ENCODE assay signal across 9 mouse cellular contexts in genomic region chr17:25728009-25728270, GRCm38 (mm10). TPM values are rescaled to one million over a fixed set of nuclear protein-coding genes. Genes with fewer than 3 reads are reported as not detected.
DNase-seq lines count a peak whose midpoint lies in the region; ATAC-seq and TF ChIP-seq lines count a peak whose summit lies in the region.
"Had no signal": no experiment of that assay in that cellular context is flagged by ENCODE, and none has a peak within 500 bp of the region (broad histone marks: within the 10 kb centered on the region; RNA-seq: fewer than 3 reads in every experiment).

No protein-coding gene starts in this region.

- intact Hi-C loops in heart, postnatal 36 days (cut with DNase I), result no loop called here

- 0 out of 2 replicates have a peak overlapping the region, but pooled peaks have one; percentile 18 for H3K27ac ChIP-seq in heart, embryonic 11.5 days (ENCODE audit: low read depth, low read length)
- no peak overlapping the region for H3K27ac ChIP-seq in forebrain, embryonic 13.5 days
- peak overlapping the region; percentile 10; the same call in 1 of the 2 replicates for H3K27ac ChIP-seq in liver, embryonic 14.5 days

- H3K4me2 ChIP-seq in heart, embryonic 11.5 days, result peak overlapping the region; percentile 97
- H3K4me2 ChIP-seq in forebrain, embryonic 13.5 days, result peak overlapping the region; percentile 95
- peak overlapping the region; percentile 78 for H3K4me2 ChIP-seq in liver, embryonic 14.5 days (ENCODE audit: low read depth)

- peak overlapping the region; percentile 89 for H3K9ac ChIP-seq in heart, embryonic 11.5 days (ENCODE audit: low read depth, low read length)
- peak overlapping the region; percentile 80 for H3K9ac ChIP-seq in forebrain, embryonic 13.5 days
- H3K9ac ChIP-seq in liver, embryonic 14.5 days (replicated peaks), result peak overlapping the region; percentile 75

- H3K36me3 ChIP-seq in heart, embryonic 11.5 days (ENCODE audit: control insufficient read depth, insufficient read depth, low read length), result peaks cover 4% of the 10 kb centered on the region; the same call in 1 of the 2 replicates
- peaks cover 70% of the 10 kb centered on the region for H3K36me3 ChIP-seq in E14TG2a.4 (ENCODE audit: insufficient read depth, low read length)
- peaks cover 38% of the 10 kb centered on the region for H3K36me3 ChIP-seq in forebrain, embryonic 13.5 days (ENCODE audit: poor library complexity, severe bottlenecking)
- no peaks in the 10 kb centered on the region; the same call in 1 of the 2 replicates for H3K36me3 ChIP-seq in liver, embryonic 14.5 days (replicated peaks; ENCODE audit: control insufficient read depth, insufficient read depth, low read depth)

- DNase-seq in heart, postnatal 36 days, result no peak
- DNase-seq in liver, embryonic 14.5 days (ENCODE audit: low read depth in 3 of 3, low spot score in 3 of 3), result no peak
- DNase-seq in right cerebral cortex, postnatal 25 days, result no peak
- DNase-seq in embryo, embryonic 9.5 days (ENCODE audit: extremely low spot score), result no peak

- H3K27me3 ChIP-seq in heart, embryonic 11.5 days (ENCODE audit: control insufficient read depth, insufficient read depth, low read length), result no peaks in the 10 kb centered on the region
- no peaks in the 10 kb centered on the region for H3K27me3 ChIP-seq in E14TG2a.4 (ENCODE audit: insufficient read depth, low read length)
- H3K27me3 ChIP-seq in forebrain, embryonic 13.5 days, result no peaks in the 10 kb centered on the region
- H3K27me3 ChIP-seq in liver, embryonic 14.5 days (ENCODE audit: control insufficient read depth, insufficient read depth, low read length), result no peaks in the 10 kb centered on the region
- H3K27me3 ChIP-seq: Patski had no signal

- no peak for ATAC-seq in heart, embryonic 11.5 days (replicated peaks; ENCODE audit: insufficient number of reproducible peaks, low FRiP score, low TSS enrichment)
- no peak; the same call in none of the 2 replicates for ATAC-seq in forebrain, embryonic 13.5 days
- ATAC-seq in liver, embryonic 14.5 days (ENCODE audit: insufficient read depth), result no peak
- ATAC-seq in granulocyte monocyte progenitor cell, adult 5-6 weeks (replicated peaks; ENCODE audit: poor library complexity, severe bottlenecking), result no peak; the same call in 1 of the 2 replicates

- TF ChIP-seq EP300 in liver, embryonic 14.5 days (IDR thresholded peaks at IDR 0.05; ENCODE audit: low read depth), result no peak

- 21% methylated on average over 4 of the region's 4 CpGs for WGBS in heart, embryonic 11.5 days (ENCODE audit: insufficient replicate concordance)
- WGBS in forebrain, embryonic 13.5 days, result 18% methylated on average over 4 of the region's 4 CpGs
- WGBS in liver, embryonic 14.5 days (ENCODE audit: insufficient replicate concordance), result 22% methylated on average over 4 of the region's 4 CpGs

- H3K4me3 ChIP-seq in heart, embryonic 11.5 days (ENCODE audit: low read depth, low read length), result peak overlapping the region; percentile 60
- H3K4me3 ChIP-seq in E14TG2a.4 (replicated peaks; ENCODE audit: low read length), result peak overlapping the region; percentile 89
- H3K4me3 ChIP-seq in forebrain, embryonic 13.5 days, result peak overlapping the region; percentile 62
- H3K4me3 ChIP-seq in liver, embryonic 14.5 days (ENCODE audit: insufficient read depth in 1 of 2, low read depth in 2 of 2, low read length in 2 of 2), result peak overlapping the region; percentile 60 to 73

- TF ChIP-seq CTCF in E14TG2a.4 (conservative IDR thresholded peaks at IDR 0.05; ENCODE audit: low read length), result no peak
- no peak for TF ChIP-seq CTCF in liver, embryonic 14.5 days (IDR thresholded peaks at IDR 0.05; ENCODE audit: low read depth)

- H3K9me3 ChIP-seq in heart, embryonic 11.5 days (replicated peaks; ENCODE audit: control insufficient read depth, low read length), result no peaks in the 10 kb centered on the region
- H3K9me3 ChIP-seq in E14TG2a.4 (ENCODE audit: low read length), result no peaks in the 10 kb centered on the region
- H3K9me3 ChIP-seq in forebrain, embryonic 13.5 days (replicated peaks), result no peaks in the 10 kb centered on the region
- no peaks in the 10 kb centered on the region for H3K9me3 ChIP-seq in liver, embryonic 14.5 days (ENCODE audit: control insufficient read depth, low read length)

- H3K4me1 ChIP-seq in heart, embryonic 11.5 days (ENCODE audit: control insufficient read depth, insufficient read depth, low read length), result peaks cover 18% of the 10 kb centered on the region
- H3K4me1 ChIP-seq in E14TG2a.4 (replicated peaks; ENCODE audit: low read depth, low read length), result peaks cover 62% of the 10 kb centered on the region
- peaks cover 32% of the 10 kb centered on the region for H3K4me1 ChIP-seq in forebrain, embryonic 13.5 days
- H3K4me1 ChIP-seq in liver, embryonic 14.5 days (replicated peaks; ENCODE audit: control insufficient read depth in 2 of 2, insufficient read depth in 2 of 2, low read length in 1 of 2), result peaks cover 0 to 2% of the 10 kb centered on the region in 2 experiments; a peak in 1 of 4 replicates

RNA-seq across cellular contexts. Expression of gene Rpusd1, which starts 0.5 kb away (rescaled TPM):
- polyA plus RNA-seq in heart, embryonic 11.5 days (2014; fragmentation: Nextera tagmentation; extraction: Ambion mirVana), result 11.7 and 12.9 TPM in 2 replicates
- total RNA-seq in heart, postnatal 36 days (2021), result 1 to 10 TPM; 3.7 to 5.1 TPM
- polyA plus RNA-seq in forebrain, embryonic 13.5 days (2015; fragmentation: Nextera tagmentation; extraction: Ambion mirVana), result 22.3 and 24.7 TPM in 2 replicates
- polyA plus RNA-seq in liver, embryonic 14.5 days (2012; rRNA removed), result 9.5 and 11.1 TPM in 2 replicates
- 5.9 and 6.1 TPM in 2 replicates for polyA plus RNA-seq in liver, embryonic 14.5 days (2014; fragmentation: Nextera tagmentation; extraction: Ambion mirVana)
- total RNA-seq in granulocyte monocyte progenitor cell, adult 5-6 weeks (2014; fragmentation: Nextera tagmentation), result 10.9 and 15.6 TPM in 2 replicates
- total RNA-seq in granulocyte monocyte progenitor cell, adult 5-6 weeks (2017), result 4.2 and 6.6 TPM in 2 replicates

RNA-seq across cellular contexts. Expression of gene Chtf18, which starts 0.7 kb away (rescaled TPM):
- 12.6 and 12.8 TPM in 2 replicates for polyA plus RNA-seq in heart, embryonic 11.5 days (2014; fragmentation: Nextera tagmentation; extraction: Ambion mirVana)
- 1 to 10 TPM; 1.0 to 2.1 TPM for total RNA-seq in heart, postnatal 36 days (2021)
- polyA plus RNA-seq in forebrain, embryonic 13.5 days (2015; fragmentation: Nextera tagmentation; extraction: Ambion mirVana), result 24.6 and 30.1 TPM in 2 replicates
- 14.4 and 19.6 TPM in 2 replicates for polyA plus RNA-seq in liver, embryonic 14.5 days (2012; rRNA removed)
- polyA plus RNA-seq in liver, embryonic 14.5 days (2014; fragmentation: Nextera tagmentation; extraction: Ambion mirVana), result 12.4 and 15.5 TPM in 2 replicates
- 16.8 and 29.8 TPM in 2 replicates for total RNA-seq in granulocyte monocyte progenitor cell, adult 5-6 weeks (2014; fragmentation: Nextera tagmentation)
- total RNA-seq in granulocyte monocyte progenitor cell, adult 5-6 weeks (2017), result 17.0 and 22.4 TPM in 2 replicates

RNA-seq across cellular contexts. Expression of gene Mslnl, which starts 7.9 kb away (rescaled TPM):
- polyA plus RNA-seq in heart, embryonic 11.5 days (2014; fragmentation: Nextera tagmentation; extraction: Ambion mirVana), result not detected in 2 replicates
- total RNA-seq in heart, postnatal 36 days (2021), result not detected
- polyA plus RNA-seq in forebrain, embryonic 13.5 days (2015; fragmentation: Nextera tagmentation; extraction: Ambion mirVana), result not detected in 2 replicates
- polyA plus RNA-seq in liver, embryonic 14.5 days (2012; rRNA removed), result not detected in 2 replicates
- not detected in 2 replicates for polyA plus RNA-seq in liver, embryonic 14.5 days (2014; fragmentation: Nextera tagmentation; extraction: Ambion mirVana)
- total RNA-seq in granulocyte monocyte progenitor cell, adult 5-6 weeks (2014; fragmentation: Nextera tagmentation), result not detected in 2 replicates
- not detected in 2 replicates for total RNA-seq in granulocyte monocyte progenitor cell, adult 5-6 weeks (2017)
- polyA plus RNA-seq: Patski had no signal

RNA-seq across cellular contexts. Expression of gene Gng13, which starts 11.0 kb away (rescaled TPM):
- 2.1 and 2.7 TPM in 2 replicates for polyA plus RNA-seq in heart, embryonic 11.5 days (2014; fragmentation: Nextera tagmentation; extraction: Ambion mirVana)
- under 1 TPM; 0.98 to 1.00 TPM for total RNA-seq in heart, postnatal 36 days (2021)
- polyA plus RNA-seq in forebrain, embryonic 13.5 days (2015; fragmentation: Nextera tagmentation; extraction: Ambion mirVana), result 0.61 TPM in 1 of 2 replicates, not detected in the other
- 0.60 TPM in 1 of 2 replicates, not detected in the other for polyA plus RNA-seq in liver, embryonic 14.5 days (2012; rRNA removed)
- not detected in 2 replicates for polyA plus RNA-seq in liver, embryonic 14.5 days (2014; fragmentation: Nextera tagmentation; extraction: Ambion mirVana)
- not detected in 2 replicates for total RNA-seq in granulocyte monocyte progenitor cell, adult 5-6 weeks (2014; fragmentation: Nextera tagmentation)
- total RNA-seq in granulocyte monocyte progenitor cell, adult 5-6 weeks (2017), result not detected in 2 replicates
- polyA plus RNA-seq: Patski had no signal

RNA-seq across cellular contexts. Expression of gene Msln, which starts 26.2 kb away (rescaled TPM):
- polyA plus RNA-seq in heart, embryonic 11.5 days (2014; fragmentation: Nextera tagmentation; extraction: Ambion mirVana), result 3.1 and 3.4 TPM in 2 replicates
- 10 to 100 TPM; 16.1 to 22.2 TPM for total RNA-seq in heart, postnatal 36 days (2021)
- 0.18 TPM in 1 of 2 replicates, not detected in the other for polyA plus RNA-seq in forebrain, embryonic 13.5 days (2015; fragmentation: Nextera tagmentation; extraction: Ambion mirVana)
- polyA plus RNA-seq in liver, embryonic 14.5 days (2012; rRNA removed), result 0.66 and 0.69 TPM in 2 replicates
- polyA plus RNA-seq in liver, embryonic 14.5 days (2014; fragmentation: Nextera tagmentation; extraction: Ambion mirVana), result 0.91 and 1.0 TPM in 2 replicates
- not detected in 2 replicates for total RNA-seq in granulocyte monocyte progenitor cell, adult 5-6 weeks (2014; fragmentation: Nextera tagmentation)
- not detected in 2 replicates for total RNA-seq in granulocyte monocyte progenitor cell, adult 5-6 weeks (2017)
